Mouse (Mus musculus) liver, embryonic 13.5 days (tissue): ENCODE results near the gene Zmynd12. TPM values are rescaled to one million over a fixed set of nuclear protein-coding genes. Genes with fewer than 3 reads are reported as not detected.
A peak's percentile ranks its signal among the peaks of the same experiment; 100 is the strongest.

Experiments
- ATAC-seq: fragments of 200-750 bp; cut with Nextera tagmentation; 2 replicates; pipeline ENCODE4 v1.8.0; 2017; ENCODE audit warnings: low read depth, mild to moderate bottlenecking, moderate number of reproducible peaks, moderate library complexity
- DNase-seq: peaks from one replicate; pipeline ENCODE4 v3.0.0; 2022
- H3K27ac ChIP-seq: fragments of 300-500 bp; sonication (generic); 2 replicates; pipeline ENCODE4 v1.5.1; 2015; ENCODE audit warnings: moderate library complexity, mild to moderate bottlenecking, inconsistent platforms
- H3K27me3 ChIP-seq: fragments of 300-500 bp; sonication (generic); 2 replicates; pipeline ENCODE4 v1.6.1; 2015; ENCODE audit warnings: mild to moderate bottlenecking, inconsistent platforms
- H3K36me3 ChIP-seq: fragments of 300-500 bp; sonication (generic); 2 replicates; pipeline ENCODE4 v1.6.1; 2015; ENCODE audit warnings: mild to moderate bottlenecking, inconsistent platforms
- H3K4me1 ChIP-seq: fragments of 300-500 bp; sonication (generic); replicated peaks from 2 replicates; pipeline ENCODE4 v1.6.1; 2015; ENCODE audit warnings: inconsistent platforms
- H3K4me2 ChIP-seq: fragments of 300-500 bp; sonication (generic); 2 replicates; pipeline ENCODE4 v1.6.1; 2015; ENCODE audit warnings: inconsistent platforms, mild to moderate bottlenecking, moderate library complexity
- H3K4me3 ChIP-seq: fragments of 300-500 bp; sonication (generic); replicated peaks from 2 replicates; pipeline ENCODE4 v1.5.1; 2015; ENCODE audit warnings: mild to moderate bottlenecking, inconsistent platforms
- H3K9ac ChIP-seq: fragments of 300-500 bp; sonication (generic); 2 replicates; pipeline ENCODE4 v1.6.1; 2015; ENCODE audit warnings: mild to moderate bottlenecking, inconsistent platforms
- H3K9me3 ChIP-seq: fragments of 300-500 bp; sonication (generic); replicated peaks from 2 replicates; pipeline ENCODE4 v1.6.1; 2016; ENCODE audit warnings: inconsistent platforms
- WGBS: fragments of 180-500 bp; shearing (Covaris S2); methylation state at CpG from one replicate; pipeline ENCODE4 v1.1.7; 2015; ENCODE audit not compliant: insufficient replicate concordance; 5-methylcytosine and 5-hydroxymethylcytosine counted together
- polyA plus RNA-seq: library from polyadenylated mRNA; unstranded; fragments of >200 nt; fragmentation: Nextera tagmentation; extraction: Ambion mirVana; gene quantifications from 2 replicates; pipeline ENCODE4 v1.2.1, GENCODE M21; 2015

The Zmynd12 gene
- polyA plus RNA-seq, 1 experiment from 2014 or later = 0.17 TPM

DNA sequence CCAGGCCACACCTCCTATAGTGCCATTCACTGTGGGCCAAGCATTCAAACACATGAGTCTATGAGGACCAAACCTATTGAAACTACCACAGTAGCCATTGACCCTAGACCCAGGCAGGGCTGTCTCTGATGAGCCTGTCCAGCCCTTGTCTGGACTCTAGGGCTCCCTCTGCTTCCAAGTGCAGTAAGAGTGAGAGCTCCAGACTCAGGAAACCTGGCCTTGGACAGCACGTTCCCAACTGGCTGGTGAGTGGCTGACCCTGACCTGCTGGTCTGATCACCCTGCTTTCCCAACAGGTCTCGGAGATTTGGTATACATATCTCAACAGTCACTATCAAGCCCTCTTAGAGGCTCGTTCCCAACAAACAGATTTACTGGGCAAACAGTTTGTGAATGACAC lies 25.2 kb downstream of the Zmynd12 start:
- 42% methylated on average over 3 of the region's 3 CpGs for WGBS
- Histone ChIP-seq H3K36me3 (no peaks in the 10 kb centered on the region), H3K9ac (no peak overlapping the region), H3K27ac (no peak overlapping the region), H3K4me2 (no peak overlapping the region), H3K9me3 (no peaks in the 10 kb centered on the region), H3K4me3 (no peak overlapping the region), H3K27me3 (no peaks in the 10 kb centered on the region), H3K4me1 (peaks cover 8% of the 10 kb centered on the region; the same call in 1 of the 2 replicates)
- ATAC-seq = no peak
- DNase-seq = no peak

DNA sequence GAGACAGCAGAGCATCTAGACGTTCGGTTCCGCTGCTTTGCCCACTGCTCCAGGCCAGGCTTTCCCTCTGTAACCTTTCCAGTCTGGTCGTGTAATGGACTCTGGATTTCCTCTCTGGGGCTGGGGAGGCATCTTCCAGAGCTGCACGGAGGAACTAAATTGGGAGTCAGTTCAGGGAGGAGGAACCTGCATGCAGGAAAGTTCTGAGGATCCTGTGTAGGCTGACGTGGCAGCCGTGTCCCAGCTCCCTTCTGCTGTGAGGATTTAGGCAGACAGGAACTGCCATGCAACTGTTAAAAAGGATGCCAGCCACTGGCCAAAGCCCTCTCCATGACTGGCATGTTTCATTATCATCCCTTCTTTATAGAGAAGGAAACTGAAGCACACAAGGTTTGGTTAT lies 27.8 kb downstream of the Zmynd12 start:
- peaks cover 9% of the 10 kb centered on the region; the same call in 1 of the 2 replicates for H3K4me1 ChIP-seq
- ATAC-seq (no peak), DNase-seq (no peak)
- no peak overlapping the region for H3K9ac ChIP-seq
- no peaks in the 10 kb centered on the region for H3K9me3 ChIP-seq
- no peak overlapping the region for H3K27ac ChIP-seq
- H3K27me3 ChIP-seq = no peaks in the 10 kb centered on the region
- no peak overlapping the region for H3K4me3 ChIP-seq
- no peaks in the 10 kb centered on the region for H3K36me3 ChIP-seq
- WGBS = 51% methylated on average over 7 of the region's 7 CpGs
- H3K4me2 ChIP-seq = no peak overlapping the region

DNA sequence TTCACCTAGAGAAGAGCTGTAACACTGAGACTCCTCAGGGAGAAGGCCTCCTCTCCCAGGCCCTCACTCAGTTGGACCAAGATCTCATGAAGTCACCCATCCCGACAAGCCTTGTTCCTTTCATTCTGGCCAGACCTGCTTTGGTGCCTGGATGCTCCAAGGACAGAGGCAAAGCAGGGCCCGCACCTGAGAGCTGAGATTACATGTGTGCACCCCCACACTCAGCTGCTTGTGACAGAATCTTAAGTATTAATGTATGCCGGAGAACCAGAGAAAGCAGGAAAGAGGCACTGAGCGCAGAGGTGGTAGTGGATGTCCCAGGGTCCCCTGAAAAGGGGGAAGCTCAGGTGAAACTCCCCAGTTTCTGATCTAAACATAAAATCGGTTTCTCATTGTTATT lies 30.5 kb downstream of the Zmynd12 start:
- Histone ChIP-seq H3K9me3 (no peaks in the 10 kb centered on the region), H3K36me3 (no peaks in the 10 kb centered on the region), H3K4me1 (0 out of 2 replicates have a peak, but pooled peaks cover 2% of the 10 kb centered on the region), H3K4me3 (no peak overlapping the region), H3K27me3 (no peaks in the 10 kb centered on the region), H3K27ac (no peak overlapping the region), H3K4me2 (no peak overlapping the region), H3K9ac (no peak overlapping the region)
- 58% methylated on average over 5 of the region's 5 CpGs for WGBS
- ATAC-seq (no peak), DNase-seq (no peak)

- Histone ChIP-seq H3K27ac (no peak overlapping the region), H3K4me2 (no peak overlapping the region), H3K4me1 (0 out of 2 replicates have a peak, but pooled peaks cover 2% of the 10 kb centered on the region), H3K9ac (no peak overlapping the region), H3K9me3 (no peaks in the 10 kb centered on the region), H3K36me3 (no peaks in the 10 kb centered on the region), H3K4me3 (no peak overlapping the region), H3K27me3 (no peaks in the 10 kb centered on the region)
- DNase-seq (no peak), ATAC-seq (no peak)
- WGBS = 27% methylated on average over 6 of the region's 6 CpGs
These were observed 30.9 kb downstream of the Zmynd12 start for GRCm38 (mm10) chr4:119453533-119453932.

GRCm38 (mm10) chr4:119460296-119460695 lies 37.7 kb downstream of the Zmynd12 start:
- 57% methylated on average over 5 of the region's 5 CpGs for WGBS

GRCm38 (mm10) chr4:119460728-119461141 lies 38.1 kb downstream of the Zmynd12 start:
- Histone ChIP-seq H3K4me2 (no peak overlapping the region), H3K27ac (no peak overlapping the region), H3K9ac (no peak overlapping the region), H3K4me3 (no peak overlapping the region), H3K36me3 (no peaks in the 10 kb centered on the region), H3K4me1 (no peaks in the 10 kb centered on the region), H3K9me3 (no peaks in the 10 kb centered on the region), H3K27me3 (no peaks in the 10 kb centered on the region)
- DNase-seq = no peak
- ATAC-seq = no peak
- 60% methylated on average over 8 of the region's 8 CpGs for WGBS

More at GRCm38 (mm10) chr4:119460296-119460695, 37.7 kb downstream of the Zmynd12 start:
- DNase-seq (peak; percentile 7), ATAC-seq (no peak)
- no peaks in the 10 kb centered on the region for H3K4me1 ChIP-seq
- no peak overlapping the region for H3K4me2 ChIP-seq
- no peak overlapping the region for H3K9ac ChIP-seq
- H3K27me3 ChIP-seq = no peaks in the 10 kb centered on the region
- no peaks in the 10 kb centered on the region for H3K36me3 ChIP-seq
- no peaks in the 10 kb centered on the region for H3K9me3 ChIP-seq
- no peak overlapping the region for H3K4me3 ChIP-seq
- H3K27ac ChIP-seq = no peak overlapping the region

DNA sequence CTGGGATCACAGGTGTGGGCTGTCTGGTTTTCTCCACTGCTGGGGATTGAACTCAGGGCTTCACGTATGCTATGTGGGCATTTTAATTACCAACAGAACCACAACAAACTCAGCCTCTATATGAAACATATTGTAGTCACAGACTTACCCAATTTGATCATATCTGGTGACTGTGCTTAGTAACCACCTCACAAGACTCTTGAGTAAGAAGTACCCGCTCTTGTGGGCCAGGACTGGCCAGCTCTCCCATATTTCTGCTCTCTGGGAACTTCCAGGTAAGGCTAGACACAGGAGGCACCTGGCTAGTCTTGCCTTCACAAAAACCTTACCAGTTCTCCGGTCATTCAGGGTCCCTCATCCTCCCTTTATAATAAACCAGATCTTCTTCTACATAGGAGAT lies 39.8 kb downstream of the Zmynd12 start:
- H3K27ac ChIP-seq = no peak overlapping the region

GRCm38 (mm10) chr4:119462858-119463755 lies 40.5 kb downstream of the Zmynd12 start:
- H3K4me1 ChIP-seq = no peaks in the 10 kb centered on the region
- H3K27ac ChIP-seq = no peak overlapping the region
- no peak overlapping the region for H3K4me3 ChIP-seq
- no peaks in the 10 kb centered on the region for H3K27me3 ChIP-seq
- whole genome bisulfite sequencing = 44% methylated on average over 11 of the region's 11 CpGs
- no peaks in the 10 kb centered on the region for H3K36me3 ChIP-seq
- H3K9me3 ChIP-seq = no peaks in the 10 kb centered on the region
- no peak for DNase-seq
- ATAC-seq = no peak
- H3K9ac ChIP-seq = no peak overlapping the region
- no peak overlapping the region for H3K4me2 ChIP-seq

More for the DNA sequence above, 39.8 kb downstream of the Zmynd12 start:
- Histone ChIP-seq H3K27me3 (no peaks in the 10 kb centered on the region), H3K9ac (no peak overlapping the region), H3K4me3 (no peak overlapping the region), H3K36me3 (no peaks in the 10 kb centered on the region), H3K9me3 (no peaks in the 10 kb centered on the region), H3K4me1 (no peaks in the 10 kb centered on the region), H3K4me2 (no peak overlapping the region)
- 61% methylated on average over 3 of the region's 3 CpGs for WGBS
- ATAC-seq = no peak
- DNase-seq = no peak

- no peaks in the 10 kb centered on the region for H3K36me3 ChIP-seq
- WGBS = 53% methylated on average over 13 of the region's 13 CpGs
- ATAC-seq = no peak
These were observed 41.3 kb downstream of the Zmynd12 start for GRCm38 (mm10) chr4:119463756-119464419.

GRCm38 (mm10) chr4:119465841-119466240 lies 43.2 kb downstream of the Zmynd12 start:
- H3K4me2 ChIP-seq = no peak overlapping the region
- ATAC-seq = no peak
- no peaks in the 10 kb centered on the region for H3K36me3 ChIP-seq
- H3K9me3 ChIP-seq = no peaks in the 10 kb centered on the region
- no peaks in the 10 kb centered on the region for H3K27me3 ChIP-seq
- no peak overlapping the region for H3K27ac ChIP-seq
- no peaks in the 10 kb centered on the region for H3K4me1 ChIP-seq
- WGBS = 68% methylated on average over 5 of the region's 5 CpGs
- DNase-seq = no peak
- H3K9ac ChIP-seq = no peak overlapping the region
- H3K4me3 ChIP-seq = no peak overlapping the region

More at GRCm38 (mm10) chr4:119463756-119464419, 41.3 kb downstream of the Zmynd12 start:
- no peak overlapping the region for H3K27ac ChIP-seq
- no peak for DNase-seq
- H3K9ac ChIP-seq = no peak overlapping the region
- H3K4me2 ChIP-seq = no peak overlapping the region
- H3K4me1 ChIP-seq = no peaks in the 10 kb centered on the region
- H3K4me3 ChIP-seq = no peak overlapping the region
- no peaks in the 10 kb centered on the region for H3K27me3 ChIP-seq
- H3K9me3 ChIP-seq = no peaks in the 10 kb centered on the region

- Histone ChIP-seq H3K4me1 (no peaks in the 10 kb centered on the region), H3K36me3 (no peaks in the 10 kb centered on the region), H3K4me3 (no peak overlapping the region), H3K9ac (no peak overlapping the region), H3K27ac (no peak overlapping the region), H3K27me3 (no peaks in the 10 kb centered on the region), H3K9me3 (no peaks in the 10 kb centered on the region), H3K4me2 (no peak overlapping the region)
- DNase-seq (no peak), ATAC-seq (no peak)
- 60% methylated on average over 16 of the region's 16 CpGs for WGBS
These were observed 45.2 kb downstream of the Zmynd12 start for GRCm38 (mm10) chr4:119467720-119468380.
